Mouse (Mus musculus) adrenal gland, postnatal 36 days (tissue): ENCODE data around the gene Retreg2. TPM values are rescaled to one million over a fixed set of nuclear protein-coding genes. Genes with fewer than 3 reads are reported as not detected.

Experiments used
- DNase-seq, 2 experiments: peaks; one replicate each; pipeline ENCODE4 v3.0.0; 2021; ENCODE audit warnings: mixed read lengths in 1 of 2
- total RNA-seq, 2 experiments: library from RNA; stranded (reverse); gene quantifications; 2 replicates each; pipeline ENCODE4 v1.2.3; 2021

Retreg2 gene
- total RNA-seq, 2 experiments from 2014 or later = 81.4 to 95.7 TPM

- DNase-seq = no peak
Observed at GRCm38 (mm10) chr1:75168093-75168471, 25.5 kb downstream of the Retreg2 start.

- peak; percentile 99 for DNase-seq
Observed at GRCm38 (mm10) chr1:75168472-75169464, 26.2 kb downstream of the Retreg2 start, which contains the start of gene Zfand2b. Gene Zfand2b, plus strand, starts transcription at chr1:75168646.

DNA sequence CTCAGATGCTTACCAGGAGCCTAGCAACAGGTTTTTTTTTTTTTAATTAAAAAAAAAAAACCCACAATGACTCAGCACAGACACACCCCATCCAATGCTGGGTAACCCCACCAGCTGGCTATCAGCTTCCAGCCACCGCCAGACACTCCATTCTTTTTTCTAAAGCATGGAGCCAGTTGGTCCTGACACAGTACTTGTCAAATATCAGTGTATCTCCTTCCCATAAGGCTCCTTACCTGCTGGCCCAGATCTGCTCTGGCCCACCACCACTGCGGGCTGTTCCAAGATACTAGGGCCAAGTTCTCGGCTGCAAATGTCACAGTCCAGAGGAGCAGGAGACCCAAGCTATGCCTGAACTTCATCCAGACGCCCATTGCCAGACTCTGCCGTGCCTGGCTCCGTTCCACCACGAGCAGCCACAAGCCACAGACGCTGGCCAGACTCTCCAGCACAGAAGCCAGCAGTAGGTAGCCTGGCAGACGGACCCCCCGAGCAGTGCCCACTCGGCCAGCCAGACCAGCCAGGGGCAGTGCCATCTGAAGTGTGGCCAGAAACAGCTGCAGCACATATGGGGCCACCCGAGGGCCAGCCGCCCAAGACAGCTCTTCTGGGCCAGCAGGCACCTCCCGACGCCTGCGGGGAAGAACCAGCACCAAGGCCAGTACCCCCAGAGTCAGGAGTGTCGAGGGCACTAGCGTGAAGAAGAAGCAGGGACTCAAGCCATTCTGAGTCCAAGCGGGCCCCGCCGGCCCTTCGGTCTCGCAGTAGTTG lies 36.9 kb downstream of the Retreg2 start:
- DNase-seq = peak; percentile 42 to 66

- peak; percentile 90 to 93 for DNase-seq
Observed at GRCm38 (mm10) chr1:75180105-75180590, 37.6 kb downstream of the Retreg2 start, which contains the start of gene Abcb6. Gene Abcb6, minus strand, starts transcription at chr1:75180392.

- no peak for DNase-seq
Observed at GRCm38 (mm10) chr1:75180741-75181140, 38.2 kb downstream of the Retreg2 start.

- DNase-seq = no peak
Observed at GRCm38 (mm10) chr1:75181377-75181870, 38.8 kb downstream of the Retreg2 start.

GRCm38 (mm10) chr1:75182160-75182559 lies 39.6 kb downstream of the Retreg2 start:
- DNase-seq = no peak

DNA sequence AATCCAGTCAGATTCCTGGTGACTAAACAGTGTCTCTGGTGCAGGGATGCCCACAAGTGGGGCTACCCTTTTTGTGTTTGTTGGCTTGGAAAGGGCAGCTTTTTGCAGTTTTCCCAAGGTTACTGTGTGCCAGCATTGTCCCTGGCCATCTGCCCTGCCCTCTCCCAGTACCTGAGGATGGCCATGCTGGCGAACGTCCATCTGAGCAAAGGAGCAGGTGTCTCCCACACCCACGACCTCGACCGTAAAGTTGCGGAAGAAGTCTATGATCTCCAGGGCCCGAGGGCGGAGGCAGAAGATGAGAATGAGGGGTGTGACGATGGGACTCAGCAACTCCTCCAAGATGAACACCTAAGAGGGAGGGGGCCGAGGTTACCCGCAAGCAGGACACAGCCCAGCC lies 42.9 kb downstream of the Retreg2 start:
- no peak for DNase-seq

- DNase-seq = no peak
Observed at GRCm38 (mm10) chr1:75187126-75187525, 44.5 kb downstream of the Retreg2 start.

- DNase-seq = no peak
Observed at GRCm38 (mm10) chr1:75187914-75188483, 45.4 kb downstream of the Retreg2 start.

DNA sequence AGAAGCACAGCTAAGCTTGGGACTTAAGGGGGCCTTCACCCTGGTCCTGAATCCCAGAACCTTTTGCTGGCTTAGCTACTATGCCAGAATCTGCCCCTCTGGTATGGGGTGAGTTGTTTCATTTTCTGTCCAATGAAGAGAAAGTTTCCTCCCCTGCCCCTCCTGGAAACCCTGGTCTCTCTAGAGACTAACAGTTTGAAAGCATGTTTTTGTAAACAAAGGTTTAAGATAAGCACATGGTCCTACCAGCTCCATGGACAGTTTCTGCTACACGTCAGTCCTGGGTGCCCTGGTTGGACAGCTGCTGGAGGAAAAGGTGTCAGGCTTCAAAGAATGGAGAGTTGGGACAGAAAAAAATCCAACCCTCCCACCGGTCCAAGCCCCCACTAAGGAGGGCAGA lies 48.0 kb downstream of the Retreg2 start:
- no peak for DNase-seq

DNA sequence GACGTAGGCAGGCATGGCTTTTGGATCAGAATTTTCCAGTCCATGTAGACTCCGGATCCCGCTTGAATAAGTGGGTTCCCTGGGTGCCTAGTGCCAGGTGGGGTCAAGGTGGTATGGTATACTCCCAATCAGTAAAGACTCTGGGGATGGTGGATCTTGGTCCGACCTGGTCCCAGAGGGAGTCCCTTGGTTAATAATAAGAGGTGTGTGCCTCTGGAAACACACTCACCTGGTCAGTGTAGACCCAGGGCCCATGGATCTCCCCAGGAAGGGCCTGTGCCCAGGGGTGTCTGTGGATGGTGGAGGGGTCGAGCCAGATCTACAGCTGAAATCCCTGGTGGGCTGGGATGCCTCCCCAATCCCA lies 48.7 kb downstream of the Retreg2 start:
- no peak for DNase-seq

DNA sequence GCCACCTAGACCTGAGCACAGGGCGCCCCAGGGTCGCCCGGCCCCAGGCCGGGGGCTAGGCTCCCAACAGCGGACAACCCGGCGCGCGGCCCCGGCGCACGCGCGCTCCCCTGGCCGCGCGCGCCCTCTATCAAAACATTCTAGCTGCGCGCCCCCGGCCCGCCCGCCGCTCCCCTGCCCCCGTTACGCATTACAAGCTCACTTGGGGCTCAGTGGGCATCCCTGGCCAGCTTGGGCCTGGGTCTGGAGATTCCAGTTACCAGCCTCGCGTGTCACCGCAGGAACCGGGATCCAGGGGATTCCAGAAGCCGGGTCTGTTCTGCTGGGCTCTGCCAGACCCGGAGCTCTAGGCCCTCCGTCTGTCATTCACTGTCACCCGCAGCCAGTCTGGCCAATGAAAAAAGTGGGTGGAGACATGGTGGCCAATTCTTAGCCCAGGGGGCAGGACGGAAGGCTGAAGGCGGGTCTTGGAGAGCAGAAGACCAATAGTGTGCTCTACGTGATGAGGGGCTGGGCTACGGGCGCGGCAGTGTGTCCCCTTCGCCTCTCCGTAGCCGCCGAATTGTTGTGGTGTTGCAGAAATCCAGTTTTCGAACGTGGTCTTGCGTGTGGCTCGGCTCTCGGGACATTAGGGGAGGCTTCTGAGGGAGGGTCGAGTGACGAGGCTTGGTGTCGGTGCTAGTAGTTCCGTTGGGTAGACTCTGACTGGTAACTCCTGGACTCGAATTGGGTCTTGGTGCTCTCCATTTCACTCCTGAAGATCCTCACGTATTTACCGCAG lies 49.2 kb downstream of the Retreg2 start, which contains the start of the genes Ankzf1 and Atg9a:
TSS of gene Ankzf1 (plus strand) at position 530 of the 781 bp plus-strand sequence.
TSS of gene Atg9a (minus strand) at position 575 of the 781 bp plus-strand sequence.
- DNase-seq = peak; percentile 95 to 96

DNA sequence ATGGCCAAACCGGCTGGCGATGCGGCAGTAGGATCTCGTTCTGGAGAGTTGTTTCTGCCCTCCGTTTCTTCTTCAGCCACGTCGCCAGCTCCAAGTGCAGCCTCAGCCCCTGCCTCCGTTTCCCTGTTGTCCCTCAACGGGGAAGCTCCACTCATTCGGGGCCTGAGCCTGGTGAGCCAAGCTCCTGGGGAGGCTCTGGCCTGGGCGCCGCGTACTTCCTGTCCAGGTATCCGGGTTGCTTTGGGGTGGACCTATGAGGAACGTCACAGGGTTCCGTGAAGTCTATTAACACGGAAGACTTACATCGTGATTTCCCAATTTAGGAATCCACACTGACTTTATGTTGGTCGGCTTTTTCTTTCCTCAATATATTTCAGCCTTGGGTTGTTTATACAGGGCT lies 49.9 kb downstream of the Retreg2 start:
- DNase-seq = peak; percentile 65 to 74

Other genes with a start within 250 kb of the Retreg2 start
- under 1 TPM in 1 of 2 experiments, not detected in 1; 0.56 TPM for gene Cryba2, start 249.6 kb upstream of the Retreg2 start, total RNA-seq
- gene Cfap65, start 207.2 kb upstream of the Retreg2 start, total RNA-seq = not detected
- not detected for gene Ihh, start 191.1 kb upstream of the Retreg2 start, total RNA-seq
- gene Nhej1, start 17.6 kb upstream of the Retreg2 start, total RNA-seq = 1 to 10 TPM; 7.1 to 7.9 TPM
- under 1 TPM; 0.16 to 0.46 TPM for gene Slc23a3, start 8.9 kb upstream of the Retreg2 start, total RNA-seq
- 10 to 100 TPM; 38.0 TPM for gene Cnppd1, start 67 bp upstream of the Retreg2 start, total RNA-seq
- 10 to 100 TPM; 30.2 to 35.1 TPM for gene Zfand2b, start 25.9 kb downstream of the Retreg2 start, total RNA-seq
- gene Abcb6, start 37.6 kb downstream of the Retreg2 start, total RNA-seq = 10 to 100 TPM; 24.9 to 33.9 TPM
- 10 to 100 TPM; 13.7 to 16.8 TPM for gene Ankzf1, start 49.4 kb downstream of the Retreg2 start, total RNA-seq
- 10 to 100 TPM; 38.0 to 43.7 TPM for gene Atg9a, start 49.4 kb downstream of the Retreg2 start, total RNA-seq
- gene Glb1l, start 68.0 kb downstream of the Retreg2 start, total RNA-seq = 10 to 100 TPM; 20.2 to 22.2 TPM
- 100 to 1,000 TPM in 1 of 2 experiments, 10 to 100 TPM in 1; 94.9 to 125 TPM for gene Stk16, start 68.1 kb downstream of the Retreg2 start, total RNA-seq
- 10 to 100 TPM; 26.0 to 70.0 TPM for gene Tuba4a, start 77.1 kb downstream of the Retreg2 start, total RNA-seq
- not detected for gene A630095N17Rik, start 89.3 kb downstream of the Retreg2 start, total RNA-seq
- gene Dnajb2, start 93.6 kb downstream of the Retreg2 start, total RNA-seq = 100 to 1,000 TPM in 1 of 2 experiments, 10 to 100 TPM in 1; 67.9 to 138 TPM
- 10 to 100 TPM; 38.2 to 54.2 TPM for gene Ptprn, start 121.7 kb downstream of the Retreg2 start, total RNA-seq
- 100 to 1,000 TPM in 1 of 2 experiments, 10 to 100 TPM in 1; 90.7 to 118 TPM for gene Resp18, start 135.6 kb downstream of the Retreg2 start, total RNA-seq
- 100 to 1,000 TPM in 1 of 2 experiments, 10 to 100 TPM in 1; 88.1 to 112 TPM for gene Dnpep, start 175.2 kb downstream of the Retreg2 start, total RNA-seq
- gene Des, start 217.6 kb downstream of the Retreg2 start, total RNA-seq = 10 to 100 TPM; 18.6 to 19.5 TPM
- gene Speg, start 232.5 kb downstream of the Retreg2 start, total RNA-seq = 10 to 100 TPM in 1 of 2 experiments, 1 to 10 TPM in 1; 9.8 to 10.8 TPM